Mouse (Mus musculus) cerebellum, adult 2 months (tissue): ENCODE data around the gene Srms.

ENCODE experiments used
- CTCF ChIP-seq: fragments of 200-500 bp; IDR thresholded peaks from 2 replicates; pipeline ENCODE4 v1.5.1; 2011; ENCODE audit warnings: low read depth, mild to moderate bottlenecking, control low read depth, low read length, moderate library complexity, borderline replicate concordance; ENCODE audit not compliant: insufficient read depth
- POLR2A ChIP-seq: fragments of 200-500 bp; IDR thresholded peaks from 2 replicates; pipeline ENCODE4 v1.6.1; 2011; ENCODE audit warnings: low read length, control low read depth, borderline replicate concordance; ENCODE audit not compliant: insufficient read depth

GRCm38 (mm10) chr2:181201606-181202005 lies 11.4 kb downstream of the Srms start:
- no peak for TF ChIP-seq POLR2A
- TF ChIP-seq CTCF: no peak
